Mouse (Mus musculus): ENCODE results near the gene Rrp1b.

Gene Rrp1b

DNA sequence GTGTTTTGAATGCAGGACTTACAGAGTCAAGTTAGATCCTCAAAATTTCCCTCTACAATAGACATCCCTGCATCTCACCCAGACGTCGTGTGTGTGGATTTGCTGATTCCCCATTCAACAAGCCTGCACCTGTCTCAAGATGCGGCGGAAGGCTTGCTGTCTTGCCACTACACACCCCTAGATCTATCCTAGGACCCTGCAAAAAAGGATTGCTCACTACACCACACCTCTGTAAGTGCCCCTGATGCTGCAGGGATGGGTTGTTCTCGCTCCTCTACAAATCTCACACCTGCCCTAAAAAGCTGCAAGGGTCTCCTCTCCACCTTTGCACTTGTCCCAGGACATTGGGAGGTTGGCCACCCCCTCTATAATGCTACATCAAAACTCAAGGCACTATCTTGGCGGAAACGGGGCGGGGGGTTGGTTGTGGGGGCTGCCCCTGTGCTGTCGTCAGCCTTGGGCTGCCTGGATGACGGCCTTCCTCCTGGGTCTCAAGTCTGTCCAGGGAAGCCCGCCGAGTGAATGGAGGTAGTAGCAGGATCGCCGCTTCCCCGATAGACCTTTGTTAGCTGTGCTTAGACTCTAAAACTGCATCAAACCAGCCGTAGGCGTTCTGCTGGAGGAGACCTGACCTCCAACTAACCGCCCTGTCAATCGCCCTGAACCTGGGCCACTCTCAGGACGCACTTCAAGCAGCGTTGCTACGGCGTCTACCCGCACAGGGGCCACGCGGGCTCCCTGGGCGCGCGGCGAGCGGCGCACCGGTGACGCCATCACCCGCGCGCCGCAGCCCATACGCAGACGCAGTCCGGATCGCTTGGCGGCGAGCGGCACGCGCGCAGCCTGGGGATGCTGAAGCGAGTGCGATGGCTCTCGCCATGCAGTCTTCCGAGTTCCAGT is at the start of gene Rrp1b, which contains the start of gene Hsf2bp:
Gene Rrp1b (plus strand): TSS at position 492 of the 900 bp plus-strand sequence.
Gene Hsf2bp (minus strand): TSS at position 741 of the 900 bp plus-strand sequence.
- DNase-seq: peak; percentile 30

DNA sequence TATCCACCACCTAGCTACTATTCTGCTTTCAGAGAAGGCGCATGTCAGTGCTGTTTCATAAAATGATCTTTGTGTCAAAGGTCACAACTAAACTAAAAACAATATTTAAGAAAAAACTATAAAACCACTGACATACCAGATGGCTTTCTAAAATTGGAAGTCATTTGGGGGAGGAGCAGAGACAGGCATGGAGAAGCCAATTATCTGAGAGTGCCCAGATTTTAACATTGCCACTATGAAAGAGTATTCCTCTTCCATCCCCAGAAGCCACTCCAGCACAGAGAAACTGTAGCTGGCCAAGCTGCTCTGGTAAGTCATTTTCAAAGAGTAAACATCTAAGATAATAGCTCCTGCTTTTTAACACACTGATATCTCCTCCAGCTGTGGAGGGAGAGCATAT is 49.0 kb upstream of the Rrp1b start:
- no peak for DNase-seq

DNA sequence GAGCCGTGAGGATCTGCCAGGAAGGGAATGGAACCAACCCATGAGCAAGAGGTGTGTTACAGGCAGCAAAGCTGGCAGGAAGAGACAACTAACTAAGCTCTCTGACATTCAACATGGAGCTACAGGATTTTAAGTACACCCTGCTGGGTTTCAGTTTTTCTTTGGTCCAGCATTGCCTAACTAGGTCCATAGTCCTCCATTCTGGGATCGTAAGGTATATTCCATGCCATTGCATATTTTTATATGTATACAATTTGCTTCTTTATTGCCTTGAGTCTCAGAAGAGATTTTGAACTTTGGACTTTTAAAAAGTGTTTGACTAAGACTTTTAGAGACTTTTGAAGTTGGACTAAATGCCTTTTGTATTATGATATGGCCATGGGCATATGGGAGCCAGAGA is 46.9 kb upstream of the Rrp1b start:
- no peak for DNase-seq

DNA sequence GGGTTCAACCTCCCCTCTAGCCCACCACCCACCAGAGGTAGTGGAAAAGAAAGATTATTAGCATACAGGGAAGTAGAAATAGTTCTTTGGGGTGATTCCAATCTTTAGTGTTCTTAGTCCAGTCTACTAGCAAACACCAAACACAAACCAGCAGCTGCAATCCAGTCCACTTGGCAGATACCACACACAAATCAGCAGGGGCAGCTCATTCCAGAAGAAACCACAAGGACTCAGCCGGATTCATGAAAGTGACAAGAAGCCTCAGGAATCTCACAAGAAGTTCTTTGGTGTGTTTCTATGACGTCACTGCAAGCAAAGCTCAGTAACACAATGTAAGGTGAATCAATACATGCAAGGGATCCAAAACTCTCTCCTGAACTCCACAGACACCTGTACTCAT is 43.9 kb upstream of the Rrp1b start:
- no peak for DNase-seq

DNA sequence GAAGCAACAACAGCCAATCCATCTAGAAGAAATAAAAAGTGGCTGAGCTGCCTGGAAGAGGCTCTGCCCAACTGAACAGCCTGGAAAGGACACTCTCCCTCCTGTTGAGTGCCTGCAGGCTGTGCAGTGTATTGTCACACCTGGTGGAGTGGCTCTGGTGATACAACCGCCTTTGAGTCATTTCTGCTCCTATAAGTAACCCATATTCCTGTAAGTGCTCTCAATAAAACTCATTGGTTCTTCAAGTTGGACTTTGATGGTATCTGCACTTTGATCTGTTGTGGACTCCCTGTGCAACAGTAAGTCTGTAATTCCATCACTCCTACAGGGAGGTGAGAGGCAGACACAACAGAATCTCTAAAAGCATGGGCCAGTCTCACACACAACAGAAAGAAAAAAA is 42.5 kb upstream of the Rrp1b start:
- no peak for DNase-seq

DNA sequence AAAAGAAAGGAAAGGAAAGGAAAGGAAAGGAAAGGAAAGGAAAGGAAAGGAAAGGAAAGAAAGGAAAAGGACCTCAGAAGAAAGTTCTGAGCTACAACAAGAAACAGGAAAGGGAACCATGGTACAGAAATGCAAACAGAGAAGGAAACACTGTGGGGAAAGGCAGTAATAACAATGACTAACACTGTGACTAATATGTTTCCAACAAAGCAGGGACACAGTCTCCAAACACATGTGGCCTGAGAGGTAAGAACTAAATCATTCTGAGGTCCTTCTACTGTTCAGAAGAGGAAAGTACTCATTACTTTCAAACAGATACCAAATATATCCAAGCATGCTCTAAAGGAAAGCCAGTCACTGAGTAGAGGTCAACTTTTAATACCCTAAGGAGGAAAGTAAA is 41.8 kb upstream of the Rrp1b start:
- no peak for DNase-seq

DNA sequence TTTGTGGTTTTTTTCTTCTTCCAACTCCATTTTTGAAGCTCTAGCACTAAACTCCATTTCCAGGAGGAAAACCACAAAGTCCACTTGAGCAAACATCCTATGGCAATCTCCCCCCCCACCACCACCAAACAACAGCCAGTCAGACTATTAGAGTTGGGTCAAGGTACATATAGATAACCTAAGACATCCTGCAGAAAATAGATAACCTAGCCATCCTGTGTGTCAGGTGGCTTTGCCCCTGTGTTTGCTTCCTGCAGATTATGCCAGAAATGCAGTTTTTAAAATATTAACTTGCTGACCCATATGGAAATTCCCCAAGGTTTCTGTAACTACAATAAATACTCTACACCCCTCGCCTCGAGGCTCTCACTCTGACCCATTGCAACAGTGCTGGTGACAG is 40.1 kb upstream of the Rrp1b start:
- no peak for DNase-seq

DNA sequence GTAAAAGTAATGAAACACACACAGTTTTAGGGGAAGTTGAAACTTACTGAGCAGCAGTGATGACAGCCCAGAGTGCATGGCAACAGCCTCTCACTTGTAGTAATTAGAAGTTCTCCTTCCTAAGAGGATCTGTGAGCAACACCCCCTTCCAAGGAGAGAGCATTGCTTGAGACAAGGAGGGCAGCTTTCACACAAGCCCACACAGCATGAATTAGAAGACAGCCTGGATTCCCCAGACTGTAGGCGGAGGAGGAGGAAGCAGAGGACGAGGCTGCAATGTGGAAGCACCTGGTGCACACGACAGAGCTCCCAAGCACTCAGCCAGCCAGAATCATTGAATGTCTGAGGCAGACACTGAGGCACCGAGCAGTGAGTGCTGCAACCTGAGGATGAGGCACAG is 39.6 kb upstream of the Rrp1b start:
- no peak for DNase-seq

DNA sequence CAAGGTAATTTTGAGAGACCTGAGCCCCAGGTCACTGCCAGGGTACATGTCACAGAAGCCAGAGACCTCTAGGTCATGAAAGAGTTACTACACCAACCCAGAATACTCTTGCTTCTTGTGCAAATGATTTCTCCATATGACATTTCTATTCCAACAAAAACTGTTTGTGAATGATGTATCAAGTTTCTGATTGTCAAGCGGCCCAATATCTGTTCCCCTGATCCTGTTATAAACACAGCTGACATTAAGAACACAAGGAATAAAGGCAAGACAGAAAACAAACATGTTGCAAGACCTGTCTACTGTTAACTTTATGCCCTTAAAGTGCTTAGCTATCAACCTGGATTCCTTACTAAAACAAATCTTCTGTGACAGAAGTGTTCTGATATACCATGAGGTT is 37.5 kb upstream of the Rrp1b start:
- DNase-seq: no peak

DNA sequence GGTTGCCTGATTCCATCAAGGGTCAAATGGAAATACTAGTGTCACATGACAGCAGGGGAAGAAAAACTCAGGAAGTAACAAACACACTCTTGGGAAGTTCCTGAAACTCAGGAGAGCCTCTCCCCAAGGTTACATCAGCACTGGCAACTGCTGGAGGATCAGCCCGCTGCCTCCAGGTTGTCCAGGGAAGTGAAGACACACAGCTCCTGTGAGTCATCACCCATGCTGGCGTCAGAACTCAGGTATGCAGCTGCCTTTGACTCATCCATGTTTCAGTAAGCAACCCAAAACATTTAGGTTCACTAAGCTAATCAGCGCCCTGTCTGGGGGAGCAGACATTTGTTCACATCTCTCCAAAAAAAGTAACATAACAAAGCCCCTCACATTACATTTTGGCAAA is 32.6 kb upstream of the Rrp1b start:
- DNase-seq: no peak

DNA sequence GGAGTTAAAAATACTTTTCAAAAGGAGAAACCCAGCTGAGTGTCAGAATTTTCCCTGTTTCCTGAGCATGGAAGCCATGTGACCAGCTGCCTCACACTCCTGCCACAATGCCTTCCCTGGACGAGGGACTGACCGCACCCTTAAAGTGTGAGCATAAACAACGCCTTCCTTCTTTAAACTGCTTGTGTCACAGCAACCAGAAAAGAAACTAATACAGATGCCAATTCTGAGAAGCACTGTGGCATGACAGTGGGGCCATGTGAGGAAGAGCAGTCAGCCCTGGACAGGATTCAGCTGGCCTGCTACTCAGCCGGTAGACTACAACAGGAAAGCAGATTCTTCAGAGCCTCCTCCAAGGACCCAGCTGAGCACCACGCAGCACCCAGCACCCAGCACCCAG is 29.1 kb upstream of the Rrp1b start:
- no peak for DNase-seq

DNA sequence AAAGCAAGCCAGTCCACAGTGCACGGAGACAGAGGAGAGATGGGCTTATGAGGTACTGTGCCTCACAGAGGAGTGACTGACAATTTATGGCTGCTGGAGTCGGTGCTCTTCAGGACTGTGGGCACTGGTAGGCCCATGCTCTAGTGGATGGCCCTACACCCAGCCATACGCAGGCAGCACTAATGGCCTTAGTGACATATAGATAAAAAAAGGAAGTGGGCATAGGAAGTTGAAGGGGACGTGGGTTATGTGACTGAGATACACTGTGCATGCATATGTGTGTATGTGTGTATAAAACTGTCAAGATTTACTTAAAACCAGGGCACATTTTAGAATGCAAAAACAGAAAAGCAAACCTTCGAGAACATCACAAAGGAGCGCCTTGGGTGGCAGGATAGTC is 24.2 kb upstream of the Rrp1b start:
- DNase-seq: no peak

DNA sequence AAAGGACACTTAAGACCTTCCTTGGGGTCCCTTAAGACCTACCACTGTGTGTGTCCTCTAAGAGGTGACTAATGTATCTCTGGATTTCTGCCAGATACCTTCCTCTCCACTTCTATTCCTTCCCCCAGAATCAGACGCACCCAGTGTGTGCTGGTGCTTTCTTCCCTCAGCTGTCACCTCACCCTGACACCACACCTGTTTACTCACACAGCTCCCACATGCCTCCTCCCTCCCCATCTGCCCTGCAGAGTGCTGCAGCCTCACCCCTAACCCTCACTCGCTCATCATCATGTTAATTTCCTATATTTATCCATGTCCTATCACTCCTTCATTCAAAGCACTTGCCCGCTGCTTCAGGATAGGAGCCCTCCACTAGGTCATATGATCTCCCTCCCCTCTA is 23.6 kb upstream of the Rrp1b start:
- no peak for DNase-seq

DNA sequence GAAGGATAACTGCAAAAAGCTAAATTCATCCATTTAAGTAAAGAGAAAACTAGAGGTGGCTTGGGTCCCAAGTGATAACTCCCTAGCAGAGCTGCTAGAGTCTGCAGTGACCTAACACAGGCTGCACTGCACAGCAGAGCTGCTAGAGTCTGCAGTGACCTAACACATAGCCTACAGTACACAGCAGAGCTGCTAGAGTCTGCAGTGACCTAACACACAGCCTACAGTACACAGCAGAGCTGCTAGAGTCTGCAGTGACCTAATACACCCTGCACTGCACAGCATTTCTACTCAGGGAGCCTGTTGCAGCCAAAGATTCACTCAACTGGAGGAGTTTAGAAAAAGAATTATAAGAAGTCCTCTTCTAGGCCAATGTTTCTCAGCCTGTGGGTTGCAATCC is 22.2 kb upstream of the Rrp1b start:
- DNase-seq: no peak

DNA sequence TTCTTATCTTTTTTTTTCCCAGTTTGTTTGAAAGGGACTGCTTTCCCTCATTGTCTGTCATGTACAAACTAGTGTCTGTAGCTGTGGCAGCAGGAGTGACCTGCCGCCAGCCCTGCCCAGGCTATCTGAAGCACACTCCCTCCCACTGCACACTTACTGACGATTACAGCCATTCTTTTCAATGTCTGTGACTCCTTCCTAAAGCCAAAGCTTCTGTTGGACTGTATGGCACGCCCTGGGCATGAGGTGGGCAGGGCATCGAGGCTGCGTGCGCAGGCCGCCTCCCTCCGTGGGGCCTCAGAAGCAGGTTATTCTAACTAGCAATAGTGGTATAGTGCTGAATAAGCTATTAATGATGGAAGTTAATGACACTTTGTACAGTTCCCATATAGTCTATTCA is 19.4 kb upstream of the Rrp1b start:
- no peak for DNase-seq

DNA sequence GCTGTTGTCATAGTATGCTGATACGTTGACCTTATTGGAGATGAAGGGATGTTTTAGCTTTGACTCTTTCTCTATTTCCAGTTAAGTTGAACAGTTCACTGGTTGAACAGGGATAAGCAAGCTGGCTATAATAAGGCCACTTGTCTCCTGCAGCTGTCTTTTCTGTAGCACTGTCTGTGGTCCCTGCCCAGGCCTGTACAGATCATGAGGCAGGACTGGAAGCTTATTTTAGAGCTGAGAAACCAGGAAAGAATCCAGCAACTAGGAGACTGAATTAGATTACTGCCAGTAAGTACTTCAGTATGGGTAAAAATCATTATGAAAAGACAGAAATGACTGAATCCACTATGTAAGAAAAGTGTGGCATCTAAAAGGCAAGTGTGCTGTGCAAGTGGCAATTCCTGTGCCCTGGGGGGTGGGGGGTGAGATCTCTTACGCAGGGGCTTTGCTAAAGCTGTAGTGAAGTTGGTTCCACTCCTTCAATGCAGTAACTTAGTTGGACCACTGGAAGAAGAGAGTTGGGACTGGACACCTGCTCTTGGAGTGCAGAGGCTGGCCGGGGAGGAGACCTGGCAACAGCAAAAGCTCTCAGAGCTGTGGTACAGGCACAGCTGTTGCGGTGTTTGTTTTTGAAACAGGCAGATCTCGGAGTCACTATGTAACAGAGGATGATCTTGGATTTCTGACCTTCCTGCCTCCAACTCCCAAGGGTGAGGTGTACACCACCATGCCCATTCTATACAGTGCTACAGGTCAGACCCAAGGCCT is 17.6 kb upstream of the Rrp1b start:
- no peak for DNase-seq

DNA sequence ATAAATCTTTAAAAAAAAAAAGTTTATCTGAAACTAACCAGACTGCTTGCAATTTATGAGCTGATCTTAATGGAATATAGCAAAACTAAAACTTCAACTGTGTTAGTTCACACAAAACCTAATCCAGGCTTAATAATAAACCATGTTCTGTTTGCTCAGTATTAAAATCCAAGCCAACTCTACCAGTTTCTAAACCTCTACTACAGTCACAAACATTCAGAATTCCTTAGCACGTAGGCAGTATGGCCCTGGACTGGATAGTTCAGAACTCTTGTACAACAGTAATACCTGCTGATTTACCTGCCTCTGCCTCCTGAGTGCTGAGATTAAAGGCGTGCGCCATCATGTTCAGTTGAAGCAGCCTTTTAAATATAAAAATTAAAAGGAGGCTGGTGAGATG is 13.9 kb upstream of the Rrp1b start:
- DNase-seq: no peak

DNA sequence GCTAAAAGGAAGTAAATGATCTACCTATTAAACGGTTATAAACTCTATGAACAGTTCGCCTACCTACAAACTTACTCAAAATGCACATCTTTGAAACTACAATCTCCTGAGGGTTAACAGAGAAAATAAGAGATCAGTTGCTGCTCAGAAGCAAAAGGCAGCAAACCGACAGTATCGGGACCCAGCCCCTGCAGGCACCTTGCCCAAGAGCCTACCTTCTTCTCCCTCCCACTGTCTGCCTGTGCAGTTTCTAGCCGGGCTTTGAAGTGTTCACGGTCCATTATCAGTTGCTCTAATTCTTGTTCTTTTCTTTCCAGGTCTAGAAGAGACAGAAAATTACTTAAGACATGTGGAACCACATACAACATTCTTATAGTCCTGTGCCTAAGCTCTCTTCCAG is 13.3 kb upstream of the Rrp1b start:
- DNase-seq: no peak

DNA sequence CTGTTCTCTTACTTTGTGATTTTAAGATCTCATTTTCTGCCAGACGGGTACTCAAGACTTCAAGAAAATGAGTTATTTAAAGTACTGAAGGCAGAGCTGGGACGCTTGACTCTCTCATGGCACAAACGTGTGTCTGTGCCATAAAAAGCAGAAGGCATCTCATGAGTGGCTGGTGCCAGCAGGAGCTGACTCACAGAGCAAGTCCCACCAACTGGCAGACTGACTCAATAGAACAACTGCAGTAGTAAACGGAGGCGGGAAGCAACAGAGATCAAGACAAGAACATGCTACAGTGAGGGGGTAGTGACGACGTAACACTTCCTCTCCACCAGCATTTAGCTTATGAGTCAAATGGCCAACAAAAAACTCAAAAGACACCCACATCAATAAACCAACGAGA is 12.8 kb upstream of the Rrp1b start:
- DNase-seq: no peak

DNA sequence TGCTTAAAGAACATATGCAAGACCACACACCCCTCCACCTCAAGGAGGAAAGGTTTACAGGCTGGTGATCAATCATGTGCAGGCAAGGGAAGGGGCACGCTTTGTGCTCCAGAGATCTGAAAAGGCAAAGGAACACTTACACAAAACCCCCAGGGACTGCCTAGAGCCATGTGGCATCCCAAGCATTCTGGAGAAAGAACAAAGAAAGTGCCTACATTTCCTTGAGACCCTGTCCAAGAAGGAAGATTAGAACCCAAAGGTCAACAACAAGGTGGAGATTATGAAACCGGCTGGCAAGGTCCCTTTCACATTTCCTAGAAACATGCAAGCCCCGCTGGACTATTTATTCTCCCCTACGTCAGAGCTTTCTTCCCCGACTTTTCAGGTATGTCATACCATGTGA is 11.2 kb upstream of the Rrp1b start:
- no peak for DNase-seq

DNA sequence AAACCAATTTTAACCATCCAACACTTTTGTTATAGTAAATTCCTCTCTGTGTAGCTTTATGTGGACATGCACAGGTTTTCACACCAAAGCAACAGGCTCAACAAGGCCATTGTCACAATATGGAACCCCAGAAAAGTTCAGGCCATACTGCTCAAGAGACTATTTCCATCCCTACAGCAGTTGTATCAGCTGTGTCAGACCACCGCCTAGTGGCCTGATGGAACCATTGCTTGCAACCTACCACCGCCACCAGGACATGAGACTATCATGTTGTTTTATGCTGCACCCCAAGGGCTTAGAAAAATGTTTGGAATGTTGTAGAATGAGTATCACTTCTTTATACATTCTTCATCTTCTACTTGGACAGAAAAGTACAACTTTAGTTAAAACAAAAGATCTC is 10.5 kb upstream of the Rrp1b start:
- peak in 1 of 2 experiments; percentile 17 for DNase-seq

DNA sequence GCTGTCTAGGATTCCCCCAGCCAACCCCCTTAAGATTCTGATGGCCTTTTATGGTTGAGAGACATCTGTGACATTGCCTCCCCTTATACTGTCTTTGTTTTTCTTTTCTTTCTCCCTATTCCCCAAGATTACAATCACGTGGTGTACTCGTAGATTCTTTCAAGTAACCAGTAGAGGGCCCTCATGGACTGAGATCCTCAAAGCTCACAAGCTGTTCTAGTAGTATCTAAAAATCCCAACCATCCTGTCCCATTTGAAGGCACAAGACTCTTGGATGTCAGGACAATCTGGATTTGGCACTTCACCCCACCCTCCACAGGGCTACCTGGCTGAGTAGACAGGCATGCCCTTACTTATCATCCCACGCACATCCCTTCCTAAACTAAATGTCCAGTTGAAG is 8.2 kb upstream of the Rrp1b start:
- no peak for DNase-seq

DNA sequence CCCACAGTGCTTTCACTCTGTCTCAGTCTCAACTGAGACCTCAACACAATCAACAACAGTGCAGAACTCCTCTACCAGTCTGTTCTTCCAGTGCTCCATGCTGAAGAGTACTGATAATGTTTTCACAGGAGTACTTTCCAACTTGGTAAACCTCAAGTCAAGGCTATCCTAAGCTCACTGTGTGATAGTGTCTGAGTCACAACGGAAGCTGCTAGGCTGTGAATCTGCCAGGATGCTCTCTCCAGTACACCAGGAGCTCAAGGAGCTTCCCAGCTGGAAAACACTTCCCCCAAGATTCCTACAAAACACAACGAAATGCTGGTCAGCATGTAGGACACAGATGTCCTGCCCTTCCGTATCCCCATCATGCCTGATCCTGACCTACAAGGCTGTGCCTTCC is 7.6 kb upstream of the Rrp1b start:
- DNase-seq: no peak

DNA sequence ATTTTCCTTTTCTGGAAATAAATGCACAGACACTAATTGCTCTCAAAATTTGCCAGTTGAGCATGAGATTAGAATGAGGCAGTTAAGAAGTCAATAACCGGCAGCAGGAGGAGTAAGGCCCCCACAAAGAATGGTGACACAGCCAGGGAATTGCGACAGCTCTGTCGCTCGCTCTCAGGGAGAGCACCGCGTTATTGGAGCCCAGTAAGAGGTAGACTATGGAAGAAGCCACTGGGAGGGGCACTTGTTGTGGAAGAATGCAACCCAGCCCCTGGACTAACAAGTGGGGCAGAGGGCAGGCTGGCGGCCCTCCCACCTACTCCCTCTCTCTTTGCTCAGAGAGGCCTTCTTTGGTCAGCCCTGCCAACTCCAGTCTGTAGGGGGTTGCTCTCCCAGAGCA is 4.2 kb upstream of the Rrp1b start:
- DNase-seq: no peak

All from thymus, adult 18-20 months (tissue).